Mouse (Mus musculus) adrenal gland, adult 8-10 months (tissue): ENCODE data around the gene Txn2. TPM values are rescaled to one million over a fixed set of nuclear protein-coding genes. Genes with fewer than 3 reads are reported as not detected.

ENCODE experiments used
- DNase-seq: peaks from one replicate; pipeline ENCODE4 v3.0.0; 2022
- total RNA-seq, 4 experiments: library from RNA; stranded (reverse); gene quantifications; 2 replicates each; pipeline ENCODE4 v1.2.4; 2022

Txn2 gene
- total RNA-seq, 4 experiments from 2014 or later: 548 to 745 (median 627) TPM

DNA sequence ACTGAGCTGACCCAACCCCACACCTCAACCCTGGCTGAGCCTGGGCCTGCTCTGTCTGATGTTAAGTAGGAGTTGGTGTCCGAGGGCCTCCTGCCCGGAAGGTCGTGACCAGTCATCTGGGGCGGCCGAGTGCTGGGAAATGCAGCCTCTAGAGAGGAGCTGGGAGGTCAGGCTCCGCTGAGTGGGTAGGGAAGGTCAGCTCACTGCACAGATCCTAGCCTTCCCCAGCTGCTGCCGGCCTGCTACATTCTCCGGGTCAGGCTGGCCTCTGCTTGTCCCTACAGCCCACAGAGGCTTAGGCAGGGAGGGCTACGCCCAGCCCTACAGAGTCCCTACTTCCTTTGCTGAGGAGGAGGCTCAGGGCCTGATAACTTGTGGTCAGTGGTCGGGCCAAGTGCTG lies 22.3 kb downstream of the Txn2 start:
- no peak for DNase-seq

DNA sequence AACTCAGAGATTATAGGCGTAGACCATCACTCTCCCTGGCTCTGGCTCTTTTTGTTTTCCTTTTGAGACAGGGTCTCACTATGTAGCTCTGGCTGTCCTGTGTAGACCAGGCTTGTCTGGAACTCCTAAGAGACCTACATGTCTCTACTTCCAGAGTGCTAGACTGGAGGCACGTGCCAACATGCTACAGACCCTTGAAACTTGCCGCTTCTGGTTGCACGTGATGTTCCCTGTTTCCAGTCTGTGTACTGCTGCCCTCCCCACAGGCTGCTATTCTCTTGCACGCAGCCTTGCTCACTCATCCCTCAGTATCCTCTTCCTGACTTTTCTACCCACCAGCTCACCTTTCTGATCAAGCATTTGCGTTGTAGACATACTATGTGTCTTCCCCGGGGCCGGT lies 22.7 kb downstream of the Txn2 start:
- no peak for DNase-seq

DNA sequence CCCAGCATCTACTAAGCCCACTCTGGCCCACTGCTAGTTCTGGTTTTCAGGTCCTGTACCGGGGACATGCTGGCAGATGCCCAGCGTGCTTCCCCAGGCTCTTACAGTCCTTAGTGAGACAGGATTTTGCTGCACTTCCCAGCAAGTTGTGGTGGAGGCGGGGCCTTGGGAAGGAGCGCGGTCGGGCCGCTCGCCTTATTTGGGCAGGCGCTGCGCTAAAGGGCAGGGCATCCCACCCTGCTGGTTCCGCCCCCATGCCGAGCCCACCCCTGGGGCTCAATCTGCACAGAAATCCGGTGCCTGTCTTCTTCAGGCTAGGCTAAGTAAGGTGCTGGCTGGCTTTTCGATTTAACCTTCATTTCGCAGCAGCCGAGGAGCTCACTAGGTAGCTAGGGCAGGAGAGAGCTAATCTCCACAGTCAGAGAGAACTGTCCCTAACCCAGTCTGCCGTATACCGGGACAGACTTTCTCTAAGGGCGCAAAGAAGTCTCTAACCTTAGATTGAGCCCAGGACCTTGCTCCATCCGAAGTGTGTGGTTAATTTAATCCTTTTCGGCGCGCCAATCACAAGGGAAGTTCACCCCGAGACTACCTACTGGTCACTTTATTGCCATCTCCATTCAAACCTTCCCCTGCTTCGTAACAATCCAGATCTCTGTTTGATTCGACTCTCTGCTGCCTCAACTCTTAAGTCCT lies 23.4 kb downstream of the Txn2 start:
- peak; percentile 70 for DNase-seq

DNA sequence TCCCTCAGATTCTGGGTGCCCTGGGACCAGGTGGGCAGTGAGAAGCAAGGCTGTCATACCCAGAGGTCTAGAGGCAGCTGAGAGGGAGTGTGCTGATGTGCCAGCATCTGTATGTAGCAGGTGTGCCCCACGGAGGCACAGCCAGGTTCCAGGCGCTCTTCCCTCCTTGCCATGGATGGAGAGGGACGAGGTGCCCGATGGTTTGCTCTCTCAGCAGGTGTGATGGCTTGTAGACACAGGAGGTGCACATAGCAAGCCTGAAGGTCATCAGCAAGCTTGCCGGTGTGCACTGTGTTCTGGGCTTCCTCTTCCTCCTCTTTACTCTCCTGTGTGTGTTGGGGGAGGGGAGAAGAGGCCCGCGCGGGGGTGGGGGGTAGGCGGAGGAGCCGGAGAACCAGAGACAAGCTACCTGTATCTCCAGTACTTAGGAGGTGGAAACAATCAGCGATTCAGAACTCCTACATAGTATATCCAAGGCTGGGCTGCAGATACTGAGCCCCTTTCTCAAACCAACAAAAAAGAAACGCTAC lies 24.4 kb downstream of the Txn2 start:
- no peak for DNase-seq

DNA sequence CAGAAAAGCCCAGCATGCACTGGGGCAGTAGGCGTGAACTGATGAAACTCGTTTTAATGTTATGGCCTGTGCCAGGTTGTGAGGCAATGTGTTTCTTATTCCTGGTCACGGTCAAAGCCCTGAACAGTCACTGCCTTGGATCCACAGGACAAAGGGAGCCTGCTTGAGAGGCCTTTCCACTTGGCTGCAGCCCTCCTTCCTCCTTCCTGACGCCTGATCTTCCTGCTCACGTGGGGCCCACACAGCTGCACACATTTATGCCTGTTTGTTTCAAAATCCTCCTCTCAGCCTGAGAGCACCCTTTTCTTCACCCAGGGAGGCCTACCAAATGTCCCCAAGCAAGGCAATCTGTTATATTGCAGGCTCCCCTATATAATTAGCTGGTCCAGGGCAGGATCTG lies 25.6 kb downstream of the Txn2 start:
- no peak for DNase-seq

DNA sequence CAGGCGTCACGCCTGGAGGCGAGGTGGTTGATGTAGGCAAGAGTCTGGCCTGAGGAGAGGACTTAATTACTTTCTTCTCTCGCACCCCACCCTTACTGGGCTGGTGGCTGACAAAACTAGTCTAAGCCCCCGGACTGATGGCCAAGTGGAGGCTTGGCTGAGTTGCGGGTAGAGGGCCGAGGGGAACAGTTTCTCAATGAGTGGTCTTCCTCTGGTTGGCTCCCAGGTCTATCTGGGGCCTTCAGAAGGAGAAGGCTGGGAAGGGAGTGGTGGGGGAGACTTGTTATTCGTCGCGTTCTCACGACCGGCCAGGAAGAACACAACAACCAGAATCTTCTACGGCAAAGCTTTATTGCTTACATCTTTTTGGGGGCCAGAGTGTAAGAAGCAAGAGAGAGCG lies 33.9 kb downstream of the Txn2 start:
- no peak for DNase-seq

DNA sequence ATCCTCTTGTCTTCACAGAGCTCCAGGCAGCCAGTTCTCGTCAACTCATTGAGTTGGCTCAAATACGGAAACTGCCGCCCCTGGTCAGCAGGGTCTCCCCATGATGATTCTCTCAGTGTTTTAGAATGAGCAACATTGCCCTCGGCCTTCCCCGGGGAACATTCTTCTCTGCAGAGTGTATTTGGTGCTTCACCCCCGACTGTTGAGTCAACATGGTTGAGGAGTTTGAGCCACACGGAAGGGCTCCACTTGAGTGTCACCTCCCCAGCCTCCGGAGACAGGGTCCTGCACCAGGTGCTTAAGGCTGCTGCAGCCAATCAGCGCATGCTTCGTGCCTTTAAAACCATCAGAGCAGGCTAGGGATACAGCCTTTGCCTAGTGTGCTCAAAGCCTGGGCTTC lies 35.5 kb downstream of the Txn2 start:
- no peak for DNase-seq

DNA sequence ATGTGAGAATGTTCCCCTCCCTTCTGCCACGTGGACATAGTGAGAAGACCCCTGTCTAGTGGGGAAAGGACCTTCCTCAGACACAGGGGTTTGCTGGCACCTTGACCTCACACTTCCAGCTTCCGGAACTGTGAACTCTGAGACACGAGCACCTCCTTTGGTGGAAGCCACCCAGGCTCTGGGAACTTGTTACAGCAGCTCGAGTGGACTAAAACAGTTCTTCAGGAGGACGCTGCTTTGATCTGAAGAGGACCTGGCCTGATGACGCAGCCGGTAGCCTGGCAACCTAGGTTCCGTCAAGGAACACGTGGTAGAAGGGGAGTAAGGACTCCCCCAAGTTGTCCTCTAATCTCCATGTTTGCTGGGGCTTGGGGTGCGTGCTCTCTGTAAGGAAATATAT lies 36.4 kb downstream of the Txn2 start:
- DNase-seq: no peak

DNA sequence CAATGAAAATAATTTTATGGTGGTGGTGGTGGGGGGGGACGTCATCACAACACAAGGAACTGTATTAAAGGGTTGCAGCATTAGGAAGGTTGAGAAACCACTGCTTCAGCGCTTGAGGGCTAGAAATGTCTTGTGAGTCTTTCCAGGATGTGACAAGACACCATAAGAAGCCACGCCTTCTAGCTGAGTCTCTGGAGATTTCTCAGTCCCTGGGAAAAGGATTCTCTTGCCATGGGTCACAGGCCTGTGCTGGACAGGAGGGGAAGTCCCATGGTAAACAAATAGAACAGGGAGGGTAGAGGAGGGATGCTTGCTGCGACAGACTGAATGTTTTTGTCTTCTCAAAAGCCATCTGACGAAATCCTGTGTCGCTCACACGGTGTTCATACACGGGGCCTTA lies 37.0 kb downstream of the Txn2 start:
- no peak for DNase-seq

DNA sequence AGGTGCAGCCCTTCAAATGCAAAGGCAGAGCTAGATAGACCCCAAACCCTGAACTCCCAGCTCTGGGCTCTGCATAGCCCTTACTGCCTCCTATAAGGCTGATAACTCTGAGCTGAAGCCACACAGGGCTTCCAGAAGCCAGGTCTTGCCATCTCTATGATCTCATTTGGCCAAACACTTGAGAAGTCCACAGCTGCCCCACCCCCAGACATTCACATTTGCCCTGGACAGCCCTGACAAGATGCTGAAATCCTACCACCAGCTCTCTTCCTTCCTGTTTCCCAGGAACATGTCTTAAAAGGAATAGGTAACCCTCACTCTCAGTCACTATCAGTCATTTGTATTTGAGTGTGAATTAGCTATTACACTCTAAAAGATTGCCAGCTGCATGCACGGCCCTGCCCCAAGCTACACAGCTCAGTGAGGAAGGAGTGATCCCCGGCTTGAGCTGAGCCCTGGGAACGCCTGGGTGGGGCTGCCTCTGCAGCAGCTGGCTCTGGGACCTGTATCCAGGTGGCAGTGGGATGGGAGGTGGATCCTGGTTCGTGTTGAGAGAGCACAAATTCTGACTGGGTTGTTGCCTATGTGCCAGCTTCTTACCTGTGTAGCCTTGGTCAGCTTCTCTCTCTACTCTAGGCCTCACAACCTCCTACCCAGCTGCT lies 38.9 kb downstream of the Txn2 start:
- DNase-seq: no peak

DNA sequence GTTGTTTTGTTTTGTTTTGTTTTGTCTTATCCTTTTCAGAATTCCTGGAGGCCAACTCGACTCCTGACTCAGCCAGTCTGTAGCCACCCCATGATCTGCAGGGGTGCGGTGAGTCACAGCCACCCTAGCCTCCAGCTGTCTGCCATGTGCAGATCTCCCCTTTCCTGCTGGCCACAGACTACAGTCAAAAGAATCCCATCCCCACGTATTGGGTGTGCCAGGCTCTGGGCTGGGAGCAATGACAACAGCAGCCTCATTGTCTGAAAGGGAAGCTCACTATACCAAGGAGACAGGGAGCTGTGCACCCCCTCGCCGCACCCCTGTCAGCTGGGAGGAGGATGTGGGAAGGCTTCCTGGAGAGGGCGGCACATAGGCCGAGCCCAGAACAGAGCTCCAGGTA lies 40.5 kb downstream of the Txn2 start:
- no peak for DNase-seq

DNA sequence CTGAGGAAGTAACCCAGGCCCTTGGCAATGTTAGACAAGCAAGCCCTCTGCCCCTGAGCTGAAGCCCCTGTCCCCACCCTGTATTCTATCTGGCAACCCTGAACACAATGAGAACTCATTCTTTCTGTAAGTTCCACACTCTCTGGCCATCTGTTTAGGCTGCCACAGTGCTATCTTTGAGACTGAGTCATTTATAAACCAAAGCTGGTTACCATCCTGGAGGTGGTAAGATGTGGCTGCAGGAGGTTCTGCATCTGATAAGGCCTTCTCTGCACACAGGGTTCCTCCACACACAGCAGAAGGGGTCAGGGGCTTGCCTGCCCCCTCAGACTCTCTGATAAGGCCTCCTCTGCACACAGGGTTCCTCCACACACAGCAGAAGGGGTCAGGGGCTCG lies 41.7 kb downstream of the Txn2 start:
- DNase-seq: no peak

DNA sequence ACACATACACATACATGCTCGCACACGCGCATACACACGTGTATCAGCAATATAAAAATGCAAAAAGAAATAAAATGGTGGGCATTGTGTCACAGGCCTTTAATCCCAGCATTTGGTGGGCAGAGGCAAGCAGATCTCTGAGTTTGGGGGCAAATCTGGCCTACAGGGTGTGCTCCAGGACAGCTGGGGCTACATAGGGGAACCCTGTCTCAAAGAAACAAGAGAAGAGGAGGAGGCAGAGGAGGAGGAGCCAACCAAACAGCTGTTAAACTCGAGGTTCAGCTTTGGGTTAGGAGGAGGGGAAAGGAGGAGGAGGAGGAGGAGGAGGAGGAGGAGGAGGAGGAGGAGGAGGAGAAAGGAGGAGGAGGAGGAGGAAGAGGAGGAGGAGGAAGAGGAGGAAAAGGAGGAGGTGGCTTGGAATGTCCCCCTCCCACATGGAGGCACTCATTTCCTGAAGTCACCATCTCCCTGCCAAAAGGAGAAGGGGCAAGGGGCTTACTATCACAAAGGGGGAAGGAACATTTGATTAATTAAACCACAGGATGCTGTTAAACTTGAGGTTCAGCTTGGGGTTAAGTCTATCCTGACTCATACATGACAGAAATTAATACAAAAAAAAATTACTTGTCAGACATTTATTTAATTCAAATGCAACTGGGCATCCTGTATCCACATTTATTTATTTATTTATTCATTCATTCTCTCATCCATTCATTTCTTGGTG lies 42.3 kb downstream of the Txn2 start:
- no peak for DNase-seq

DNA sequence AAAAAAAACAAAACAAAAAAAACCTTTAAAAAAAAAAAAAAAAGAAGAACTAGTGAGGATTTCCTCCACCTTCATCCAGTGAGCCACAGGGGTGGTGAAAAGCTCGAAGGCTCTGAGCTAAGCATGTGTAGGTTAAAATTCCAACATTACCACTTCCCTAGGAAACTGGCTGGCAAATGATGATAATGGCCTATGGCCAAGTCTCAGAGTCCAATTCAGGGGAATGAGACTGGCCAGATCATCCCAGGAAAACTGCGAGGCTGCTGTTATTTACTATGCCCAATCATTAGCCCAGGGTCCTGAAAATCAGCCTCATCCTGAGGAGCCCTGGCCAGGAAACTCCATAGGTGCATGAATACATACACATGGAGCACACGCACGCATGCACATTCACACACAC lies 42.9 kb downstream of the Txn2 start:
- DNase-seq: no peak

DNA sequence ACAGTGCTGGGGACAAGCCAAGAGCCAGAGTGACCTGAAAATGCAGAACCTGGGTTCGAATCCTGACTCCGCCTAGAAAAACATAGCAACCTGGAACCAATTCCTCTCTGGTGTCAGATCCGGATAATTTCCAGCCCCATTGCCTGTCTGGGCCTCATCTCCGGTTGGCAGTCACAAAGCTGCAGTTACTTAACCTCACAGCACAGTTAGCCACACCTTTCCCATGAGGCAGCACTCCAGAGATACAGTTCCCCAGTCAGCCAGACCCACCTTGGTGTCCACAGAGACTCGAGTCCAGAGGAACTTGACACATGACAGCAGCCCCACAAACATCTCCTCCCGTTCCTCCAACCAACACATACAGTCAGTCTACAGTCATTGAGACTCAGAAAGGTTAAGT lies 43.6 kb downstream of the Txn2 start:
- DNase-seq: no peak

DNA sequence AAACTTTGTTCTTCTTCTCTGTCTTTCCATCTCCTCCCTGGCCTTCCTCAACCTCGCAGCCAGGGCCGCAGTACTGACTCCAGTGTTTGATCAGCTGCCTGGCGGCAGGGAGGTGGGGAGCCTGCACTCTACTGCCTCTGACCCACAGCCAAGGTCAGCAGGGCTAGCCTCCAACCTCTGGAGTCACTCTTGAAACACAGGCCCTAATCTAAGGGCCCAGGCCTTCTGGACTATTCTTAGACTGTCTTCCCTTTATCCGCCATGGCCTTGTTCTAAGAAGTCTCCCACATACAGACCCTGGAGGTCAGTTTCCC lies 45.2 kb downstream of the Txn2 start:
- no peak for DNase-seq

DNA sequence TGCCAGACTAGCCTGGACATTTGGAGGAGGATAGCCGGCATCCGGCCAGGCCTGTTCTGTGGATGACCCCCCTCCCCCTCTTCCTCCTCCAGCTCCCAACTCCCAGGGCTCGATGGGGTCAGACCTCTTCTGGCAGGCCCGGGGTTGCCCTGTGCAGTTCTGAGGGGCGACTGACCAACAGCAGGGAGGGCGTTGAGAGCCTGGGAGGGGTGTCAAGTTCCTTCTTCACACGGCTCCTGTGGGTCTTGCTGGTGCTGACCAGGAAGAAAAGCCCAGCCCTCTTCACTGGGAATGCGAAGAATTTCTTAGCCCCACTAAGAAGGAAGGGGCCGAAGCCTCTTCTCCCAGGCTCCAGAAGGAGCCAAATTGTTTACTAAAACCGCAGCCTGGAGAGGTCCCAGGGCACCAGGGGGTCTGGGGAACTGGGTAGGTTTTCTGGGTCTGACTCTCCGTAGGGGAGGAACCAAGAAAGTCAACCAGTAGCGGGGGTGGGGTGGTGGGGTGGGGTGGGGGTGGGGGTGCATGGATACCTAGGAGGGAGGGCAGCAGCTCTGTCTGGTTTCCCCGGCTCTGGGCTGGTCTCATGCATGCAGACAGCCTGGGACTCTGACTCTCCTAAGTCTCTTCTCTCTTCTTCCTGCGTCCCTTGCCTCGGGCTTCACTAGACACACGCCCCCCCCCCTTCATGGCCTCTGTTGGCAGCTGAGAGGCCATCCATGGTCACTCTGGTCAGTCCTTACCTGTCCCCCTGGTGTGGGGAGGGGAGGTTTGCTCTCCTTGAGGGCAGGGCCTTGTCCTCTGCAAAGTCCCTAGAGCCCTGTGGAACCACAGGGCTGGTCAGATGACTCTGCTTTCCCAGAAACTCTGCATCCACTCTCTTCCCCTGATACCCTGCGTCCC lies 45.8 kb downstream of the Txn2 start:
- no peak for DNase-seq

DNA sequence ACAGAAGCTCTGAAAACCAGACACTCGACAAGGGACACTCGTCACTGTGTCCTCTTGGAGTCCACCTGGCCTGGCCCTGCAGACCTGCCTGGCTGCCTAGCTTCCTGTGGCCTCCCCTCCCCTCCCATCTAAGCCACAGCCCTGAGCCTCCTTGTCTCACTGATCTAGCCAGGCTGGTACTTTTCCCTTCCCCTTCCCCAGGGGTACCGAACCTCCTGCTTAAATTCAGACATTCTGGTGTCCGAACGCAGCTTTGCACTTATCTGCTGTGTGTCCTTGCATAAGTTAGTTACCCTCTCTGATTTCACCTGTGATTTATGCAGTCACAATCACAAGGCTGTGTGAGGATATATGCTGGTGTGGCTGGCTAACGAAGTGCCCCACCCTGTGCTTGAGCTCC lies 46.5 kb downstream of the Txn2 start:
- no peak for DNase-seq

DNA sequence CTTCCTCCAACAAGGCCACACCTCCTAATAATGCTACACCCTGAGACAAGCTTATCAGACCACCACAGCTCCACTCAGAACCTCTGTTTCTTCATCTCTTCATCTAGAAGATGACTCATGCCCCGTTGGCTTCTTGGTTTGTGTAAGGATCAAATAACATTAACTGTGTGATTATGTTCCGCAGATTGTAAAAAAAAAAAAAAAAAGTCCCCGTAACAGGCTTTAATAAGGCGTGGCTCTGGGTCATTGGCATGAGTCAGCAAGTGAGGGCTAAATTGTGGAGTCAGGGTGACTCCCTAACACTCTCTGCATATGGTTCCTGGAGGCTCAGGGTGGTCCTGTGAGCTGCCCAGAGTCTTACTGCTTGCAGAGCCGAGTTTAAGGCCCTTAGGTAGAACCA lies 47.1 kb downstream of the Txn2 start:
- DNase-seq: no peak

DNA sequence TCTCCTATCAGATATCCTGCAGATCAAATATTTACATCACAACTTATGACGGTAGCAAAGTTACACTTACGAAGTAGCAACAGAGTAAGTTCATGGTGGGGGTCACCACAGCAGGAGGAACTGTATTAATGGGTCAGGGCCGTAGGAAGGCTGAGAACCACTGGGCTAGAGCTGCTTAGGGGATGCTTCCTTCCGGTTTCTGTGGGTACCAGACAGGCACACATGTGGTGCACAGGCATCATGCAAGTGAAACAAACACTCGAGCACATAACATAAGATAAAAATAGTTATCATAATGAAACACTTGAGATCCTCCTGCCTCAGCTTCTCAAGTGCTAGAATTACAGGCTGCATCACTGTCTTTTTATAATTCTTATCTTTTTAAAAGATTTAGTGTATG lies 48.1 kb downstream of the Txn2 start:
- no peak for DNase-seq

DNA sequence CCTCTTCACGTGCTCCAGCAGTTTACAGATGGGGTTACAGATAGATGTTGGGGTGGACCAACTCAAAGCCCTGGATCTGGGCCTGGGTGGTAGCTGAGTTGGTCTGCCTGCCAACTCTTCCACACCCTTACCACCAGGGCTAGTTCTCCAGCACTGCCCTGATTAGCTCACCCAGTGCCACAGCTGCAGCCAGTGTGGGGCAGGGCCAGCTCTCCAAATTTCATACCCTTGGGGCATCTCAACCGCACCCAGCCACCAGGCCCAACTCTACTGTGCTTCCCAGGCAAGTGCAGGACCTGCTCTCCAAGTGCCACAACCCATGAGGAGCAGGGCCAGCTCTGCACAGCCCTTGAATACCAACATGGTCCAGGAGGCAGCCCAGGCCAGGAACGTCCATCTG lies 49.0 kb downstream of the Txn2 start:
- DNase-seq: no peak

DNA sequence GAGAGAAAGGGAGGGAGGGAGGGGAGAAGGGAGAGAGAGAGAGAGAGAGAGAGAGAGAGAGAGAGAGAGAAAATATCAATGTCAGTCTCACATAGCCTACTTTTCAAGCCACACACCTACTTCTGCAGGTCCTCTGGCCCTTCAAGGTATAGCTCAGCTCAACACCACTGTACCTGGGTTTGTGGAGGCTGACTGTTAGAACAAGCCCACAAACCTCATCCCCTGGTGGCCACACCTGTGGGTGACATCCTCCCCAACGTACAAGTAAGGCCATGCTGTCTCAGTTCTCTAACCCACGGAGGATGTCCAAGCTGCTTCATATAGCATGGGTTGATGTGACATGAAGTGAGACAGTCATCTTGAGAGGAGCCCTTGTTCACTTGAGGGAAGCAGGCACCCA lies 51.6 kb downstream of the Txn2 start:
- DNase-seq: no peak

DNA sequence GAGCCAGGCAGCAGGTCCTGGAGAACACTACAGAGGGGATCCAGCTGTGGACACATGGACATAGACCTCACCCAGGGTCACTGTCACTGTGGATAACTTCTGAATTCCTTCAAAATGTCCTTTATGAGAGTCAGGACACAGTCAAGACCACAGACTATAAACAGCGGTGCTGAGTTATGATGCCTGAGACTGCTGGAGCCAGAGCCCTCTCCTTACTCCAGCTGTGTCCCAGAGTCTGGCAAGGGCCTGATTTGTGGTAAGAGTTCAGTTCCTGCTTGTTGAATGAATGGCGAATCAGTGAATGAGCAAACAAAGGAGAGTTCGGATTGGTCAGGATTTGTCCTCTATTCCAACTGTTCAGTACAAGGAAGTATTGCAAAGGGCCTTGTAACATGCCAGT lies 52.1 kb downstream of the Txn2 start:
- no peak for DNase-seq
